Mouse (Mus musculus) limb, embryonic 11.5 days (tissue): ENCODE results near the gene Vmn2r19. TPM values are rescaled to one million over a fixed set of nuclear protein-coding genes. Genes with fewer than 3 reads are reported as not detected.

Experiments
- ATAC-seq: fragments of 200-750 bp; cut with Nextera tagmentation; 2 replicates; pipeline ENCODE4 v1.8.0; 2017; ENCODE audit warnings: low read depth; ENCODE audit not compliant: insufficient number of reproducible peaks, low FRiP score, low TSS enrichment
- DNase-seq: peaks from one replicate; pipeline ENCODE4 v3.0.0-alpha.2; 2015; ENCODE audit warnings: low spot score
- H3K27ac ChIP-seq: fragments of 300-500 bp; sonication (generic); replicated peaks from 2 replicates; pipeline ENCODE4 v1.5.1; 2014; ENCODE audit warnings: low read depth, mild to moderate bottlenecking, low read length
- H3K27me3 ChIP-seq: fragments of 300-500 bp; sonication (generic); 2 replicates; pipeline ENCODE4 v1.6.1; 2014; ENCODE audit warnings: mild to moderate bottlenecking, low read length, mixed read lengths; ENCODE audit not compliant: control insufficient read depth, insufficient read depth
- H3K36me3 ChIP-seq: fragments of 300-500 bp; sonication (generic); 2 replicates; pipeline ENCODE4 v1.6.1; 2014; ENCODE audit warnings: mild to moderate bottlenecking, low read length, moderate library complexity, mixed read lengths; ENCODE audit not compliant: control insufficient read depth, insufficient read depth
- H3K4me1 ChIP-seq: fragments of 300-500 bp; sonication (generic); 2 replicates; pipeline ENCODE4 v1.6.1; 2014; ENCODE audit warnings: low read length, mixed read lengths; ENCODE audit not compliant: control insufficient read depth, insufficient read depth
- H3K4me2 ChIP-seq: fragments of 300-500 bp; sonication (generic); 2 replicates; pipeline ENCODE4 v1.6.1; 2014; ENCODE audit warnings: low read depth, mild to moderate bottlenecking, moderate library complexity; ENCODE audit not compliant: severe bottlenecking
- H3K4me3 ChIP-seq: fragments of 300-500 bp; sonication (generic); 2 replicates; pipeline ENCODE4 v1.5.1; 2014; ENCODE audit warnings: low read depth, low read length
- H3K9ac ChIP-seq: fragments of 300-500 bp; sonication (generic); 2 replicates; pipeline ENCODE4 v1.6.1; 2014; ENCODE audit warnings: mild to moderate bottlenecking, low read length
- H3K9me3 ChIP-seq: fragments of 300-500 bp; sonication (generic); 2 replicates; pipeline ENCODE4 v1.6.1; 2016; ENCODE audit warnings: low read length; ENCODE audit not compliant: control insufficient read depth
- WGBS: fragments of 180-500 bp; shearing (Covaris S2); extraction: QIAGEN DNeasy Blood & Tissue Kit; methylation state at CpG from one replicate; pipeline ENCODE4 v1.1.7; 2014; 5-methylcytosine and 5-hydroxymethylcytosine counted together
- polyA plus RNA-seq: library from polyadenylated mRNA; unstranded; fragments of >200 nt; fragmentation: Nextera tagmentation; extraction: Ambion mirVana; gene quantifications from 2 replicates; pipeline ENCODE4 v1.2.1, GENCODE M21; 2014

The Vmn2r19 gene
- polyA plus RNA-seq, 1 experiment from 2014 or later: not detected

- H3K36me3 ChIP-seq: no peaks in the 10 kb centered on the region
- no peak overlapping the region for H3K4me3 ChIP-seq
- H3K4me2 ChIP-seq: no peak overlapping the region
- no peak overlapping the region for H3K9ac ChIP-seq
- no peaks in the 10 kb centered on the region for H3K9me3 ChIP-seq
- ATAC-seq: no peak
- no peaks in the 10 kb centered on the region for H3K27me3 ChIP-seq
- no peak for DNase-seq
- no peaks in the 10 kb centered on the region for H3K4me1 ChIP-seq
- no peak overlapping the region for H3K27ac ChIP-seq
These were observed 32.0 kb downstream of the Vmn2r19 start for GRCm38 (mm10) chr6:123340093-123340492.

DNA sequence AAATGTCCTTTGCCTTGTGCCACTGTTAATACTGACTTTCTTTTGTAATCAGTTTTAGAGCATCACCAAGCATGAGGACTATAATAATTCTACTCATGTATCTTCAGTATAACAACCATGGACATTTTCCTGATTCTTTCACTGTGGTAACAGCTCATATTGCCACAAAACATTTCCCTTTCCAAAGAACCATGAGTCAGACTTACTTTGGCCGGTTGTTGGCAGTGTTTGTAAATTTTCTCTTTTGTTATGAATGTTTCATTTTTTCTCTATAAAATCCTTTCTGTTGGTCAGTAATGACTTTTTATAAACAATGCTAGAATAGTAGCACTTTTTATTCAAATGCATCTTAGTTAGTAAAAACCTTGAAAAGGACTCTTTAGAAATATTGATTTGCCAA, 38.0 kb downstream of the Vmn2r19 start:
- Histone ChIP-seq H3K27me3 (no peaks in the 10 kb centered on the region), H3K9me3 (no peaks in the 10 kb centered on the region), H3K36me3 (no peaks in the 10 kb centered on the region), H3K27ac (no peak overlapping the region), H3K4me2 (no peak overlapping the region), H3K9ac (no peak overlapping the region), H3K4me1 (no peaks in the 10 kb centered on the region), H3K4me3 (no peak overlapping the region)
- DNase-seq (no peak), ATAC-seq (no peak)
- WGBS: 87% methylated on average over 1 of the region's 1 CpGs

Other genes starting within 250 kb of the Vmn2r19 start
- 0.53 and 1.4 TPM in 2 replicates for gene Clec4a2, start 201.9 kb upstream of the Vmn2r19 start, polyA plus RNA-seq
- gene Clec4b2, start 135.4 kb upstream of the Vmn2r19 start, polyA plus RNA-seq: not detected in 2 replicates
- 0.17 and 0.28 TPM in 2 replicates for gene Clec4n, start 78.5 kb upstream of the Vmn2r19 start, polyA plus RNA-seq
- gene Clec4d, start 46.2 kb upstream of the Vmn2r19 start, polyA plus RNA-seq: 0.11 TPM in 1 of 2 replicates, not detected in the other
- gene Clec4e, start 18.5 kb upstream of the Vmn2r19 start, polyA plus RNA-seq: not detected in 2 replicates
- not detected in 2 replicates for gene Vmn2r20, start 109.8 kb downstream of the Vmn2r19 start, polyA plus RNA-seq
- not detected in 2 replicates for gene Vmn2r21, start 225.1 kb downstream of the Vmn2r19 start, polyA plus RNA-seq